Mouse (Mus musculus) ES-Bruce4 (cell line): Measurements from ENCODE around the gene Adipor1. TPM values are rescaled to one million over a fixed set of nuclear protein-coding genes. Genes with fewer than 3 reads are reported as not detected.

Source experiments
- H3K27ac ChIP-seq: 2 replicates; pipeline ENCODE4 v1.5.1; 2012; ENCODE audit warnings: low read length, inconsistent platforms; ENCODE audit not compliant: insufficient read depth
- H3K27me3 ChIP-seq: 2 replicates; pipeline ENCODE4 v1.6.1; 2012; ENCODE audit warnings: mild to moderate bottlenecking, low read length, inconsistent platforms; ENCODE audit not compliant: control insufficient read depth, poor library complexity, insufficient read depth, severe bottlenecking
- H3K36me3 ChIP-seq: 2 replicates; pipeline ENCODE4 v1.6.1; 2012; ENCODE audit warnings: inconsistent platforms, mild to moderate bottlenecking, low read length, moderate library complexity; ENCODE audit not compliant: control insufficient read depth, poor library complexity, insufficient read depth, severe bottlenecking
- H3K4me1 ChIP-seq: one replicate; pipeline ENCODE4 v1.8.1; 2011; ENCODE audit warnings: low read length; ENCODE audit not compliant: control insufficient read depth, insufficient read depth
- H3K4me3 ChIP-seq: 2 replicates; pipeline ENCODE4 v1.5.1; 2011; ENCODE audit warnings: low read depth, mild to moderate bottlenecking, low read length
- H3K9ac ChIP-seq: 2 replicates; pipeline ENCODE4 v1.6.1; 2012; ENCODE audit warnings: low read depth, mild to moderate bottlenecking, inconsistent platforms; ENCODE audit not compliant: poor library complexity, severe bottlenecking
- H3K9me3 ChIP-seq: replicated peaks from 2 replicates; pipeline ENCODE4 v1.6.1; 2012; ENCODE audit warnings: mild to moderate bottlenecking, low read length, inconsistent platforms; ENCODE audit not compliant: control insufficient read depth, poor library complexity, insufficient read depth, severe bottlenecking
- CTCF ChIP-seq: IDR thresholded peaks from one replicate; pipeline ENCODE4 v1.8.1; 2011; ENCODE audit warnings: low read depth, low read length
- EP300 ChIP-seq: IDR thresholded peaks from 2 replicates; pipeline ENCODE4 v1.6.1; 2011; ENCODE audit warnings: low read depth, low read length; ENCODE audit not compliant: insufficient read depth
- POLR2A ChIP-seq: IDR thresholded peaks from one replicate; pipeline ENCODE4 v1.8.1; 2011; ENCODE audit warnings: low read length; ENCODE audit not compliant: insufficient read depth
- polyA plus RNA-seq: library from polyadenylated mRNA; stranded (reverse); fragments of >200 nt; gene quantifications from 2 replicates; pipeline ENCODE4 v1.2.4, GENCODE M21; 2011; ENCODE audit warnings: low read depth; ENCODE audit not compliant: missing spikeins, insufficient read depth, insufficient read length

Adipor1 gene
- polyA plus RNA-seq, 1 experiment, result 119 TPM

- H3K27me3 ChIP-seq, result no peaks in the 10 kb centered on the region
- TF ChIP-seq POLR2A, result no peak
- no peak for TF ChIP-seq EP300
- no peak for TF ChIP-seq CTCF
- H3K4me3 ChIP-seq, result no peak overlapping the region
- H3K36me3 ChIP-seq, result peaks cover 31% of the 10 kb centered on the region
- H3K9me3 ChIP-seq, result peaks cover 2% of the 10 kb centered on the region; the same call in 1 of the 2 replicates
- peak overlapping the region; percentile 89 for H3K27ac ChIP-seq
- peaks cover 1% of the 10 kb centered on the region for H3K4me1 ChIP-seq
- peak overlapping the region; percentile 61; the same call in 1 of the 2 replicates for H3K9ac ChIP-seq
Observed at GRCm38 (mm10) chr1:134414038-134414437, 1.1 kb upstream of the Adipor1 start.

- H3K9me3 ChIP-seq, result no peaks in the 10 kb centered on the region
- peak overlapping the region; percentile 89 for H3K27ac ChIP-seq
- H3K4me1 ChIP-seq, result peaks cover 1% of the 10 kb centered on the region
- peaks cover 25% of the 10 kb centered on the region for H3K36me3 ChIP-seq
- TF ChIP-seq CTCF (no peak), EP300 (no peak), POLR2A (no peak)
- H3K27me3 ChIP-seq, result no peaks in the 10 kb centered on the region
- H3K9ac ChIP-seq, result peak overlapping the region; percentile 61
- peak overlapping the region; percentile 44 for H3K4me3 ChIP-seq
Observed at GRCm38 (mm10) chr1:134414501-134415167, 544 bp upstream of the Adipor1 start.

- H3K4me3 ChIP-seq, result no peak overlapping the region
- H3K27ac ChIP-seq, result peak overlapping the region; percentile 84
- H3K36me3 ChIP-seq, result peaks cover 3% of the 10 kb centered on the region; the same call in 1 of the 2 replicates
- no peaks in the 10 kb centered on the region for H3K9me3 ChIP-seq
- no peaks in the 10 kb centered on the region for H3K27me3 ChIP-seq
- TF ChIP-seq CTCF (no peak), POLR2A (no peak), EP300 (no peak)
- H3K4me1 ChIP-seq, result peaks cover 6% of the 10 kb centered on the region
- H3K9ac ChIP-seq, result peak overlapping the region; percentile 31
Observed at GRCm38 (mm10) chr1:134418414-134418975, 3.3 kb downstream of the Adipor1 start.

- Histone ChIP-seq H3K36me3 (peaks cover 3% of the 10 kb centered on the region; the same call in 1 of the 2 replicates), H3K27ac (peak overlapping the region; percentile 84), H3K9me3 (no peaks in the 10 kb centered on the region), H3K4me1 (peaks cover 6% of the 10 kb centered on the region), H3K4me3 (no peak overlapping the region), H3K27me3 (no peaks in the 10 kb centered on the region), H3K9ac (0 out of 2 replicates have a peak overlapping the region, but pooled peaks have one; percentile 15)
- no peak for TF ChIP-seq POLR2A
Observed at GRCm38 (mm10) chr1:134419176-134419575, 4.0 kb downstream of the Adipor1 start.

- Histone ChIP-seq H3K27ac (peak overlapping the region; percentile 84), H3K36me3 (peaks cover 6% of the 10 kb centered on the region), H3K4me3 (no peak overlapping the region), H3K9me3 (no peaks in the 10 kb centered on the region), H3K27me3 (no peaks in the 10 kb centered on the region), H3K4me1 (peaks cover 6% of the 10 kb centered on the region), H3K9ac (0 out of 2 replicates have a peak overlapping the region, but pooled peaks have one; percentile 15)
- no peak for TF ChIP-seq POLR2A
- no peak for TF ChIP-seq CTCF
- no peak for TF ChIP-seq EP300
Observed at GRCm38 (mm10) chr1:134419751-134420458, 4.7 kb downstream of the Adipor1 start.

GRCm38 (mm10) chr1:134423911-134424310 is 8.7 kb downstream of the Adipor1 start:
- H3K36me3 ChIP-seq, result peaks cover 40% of the 10 kb centered on the region
- H3K27ac ChIP-seq, result peak overlapping the region; percentile 27
- no peaks in the 10 kb centered on the region for H3K27me3 ChIP-seq
- H3K4me1 ChIP-seq, result peaks cover 5% of the 10 kb centered on the region
- H3K4me3 ChIP-seq, result peak overlapping the region; percentile 17
- no peaks in the 10 kb centered on the region for H3K9me3 ChIP-seq
- TF ChIP-seq EP300 (0 out of 2 replicates have a peak, but pooled peaks have one; percentile 6), POLR2A (no peak)
- H3K9ac ChIP-seq, result no peak overlapping the region
